Mouse (Mus musculus): ENCODE results near the gene Ap4e1. TPM values are rescaled to one million over a fixed set of nuclear protein-coding genes. Genes with fewer than 3 reads are reported as not detected.

Gene Ap4e1
- polyA plus RNA-seq, 1 experiment from 2014 or later, result 11.9 TPM

DNA sequence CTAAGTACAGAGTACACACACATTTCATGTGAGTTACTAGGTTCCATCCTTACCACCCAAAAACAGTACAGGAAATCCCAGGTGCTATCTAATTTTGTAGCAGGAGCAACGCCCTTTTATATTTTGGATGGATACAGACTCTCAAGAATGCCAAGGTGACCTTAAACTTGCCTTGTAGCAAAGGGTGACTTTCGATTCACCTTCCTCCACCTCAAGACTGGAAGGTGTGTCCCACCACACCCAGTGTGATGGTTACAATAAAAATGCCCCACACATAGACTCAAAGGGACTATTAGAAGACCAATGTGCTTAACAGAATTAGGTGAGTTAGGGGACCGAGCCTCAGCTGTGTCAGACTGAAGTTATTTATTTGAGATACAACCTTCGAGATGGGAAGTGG is 100.5 kb downstream of the Ap4e1 start:
- Histone ChIP-seq H3K36me3 (ENCODE audit: insufficient read depth) (peaks cover 91% of the 10 kb centered on the region), H3K4me3 (ENCODE audit: low read depth, low read length) (no peak overlapping the region), H3K9me3 (ENCODE audit: low read depth, low read length) (no peaks in the 10 kb centered on the region), H3K27ac (ENCODE audit: low read depth) (no peak overlapping the region), H3K4me2 (no peak overlapping the region), H3K4me1 (ENCODE audit: insufficient read depth) (no peaks in the 10 kb centered on the region), H3K27me3 (ENCODE audit: insufficient read depth, low read length) (no peaks in the 10 kb centered on the region), H3K9ac (no peak overlapping the region)
- no peak for DNase-seq
- TF ChIP-seq CTCF (IDR thresholded peaks at IDR 0.05; ENCODE audit: low read depth), result no peak
- ATAC-seq (ENCODE audit: insufficient read depth), result no peak
- 89% methylated on average over 4 of the region's 4 CpGs for WGBS

Small RNAs within 50 kb of the gene (microRNA-seq; reads per million reads assigned to microRNA genes)
- gene Gm24081 (ENCODE audit: borderline number of aligned reads), result not detected

Other genes starting within 250 kb of the Ap4e1 start
- gene Usp50, start 225.2 kb upstream of the Ap4e1 start, polyA plus RNA-seq (2014; fragmentation: Nextera tagmentation; extraction: Ambion mirVana), result 3.6 and 4.1 TPM in 2 replicates
- 48.0 and 50.8 TPM in 2 replicates for gene Trpm7, start 132.5 kb upstream of the Ap4e1 start, polyA plus RNA-seq (2014; fragmentation: Nextera tagmentation; extraction: Ambion mirVana)
- 42.7 and 46.0 TPM in 2 replicates for gene Sppl2a, start 75.5 kb upstream of the Ap4e1 start, polyA plus RNA-seq (2014; fragmentation: Nextera tagmentation; extraction: Ambion mirVana)
- gene Blvra, start 61.9 kb downstream of the Ap4e1 start, polyA plus RNA-seq (2014; fragmentation: Nextera tagmentation; extraction: Ambion mirVana), result 51.3 and 54.2 TPM in 2 replicates
- gene Ncaph, start 125.2 kb downstream of the Ap4e1 start, polyA plus RNA-seq (2014; fragmentation: Nextera tagmentation; extraction: Ambion mirVana), result 119 and 123 TPM in 2 replicates
- gene Itpripl1, start 134.7 kb downstream of the Ap4e1 start, polyA plus RNA-seq (2014; fragmentation: Nextera tagmentation; extraction: Ambion mirVana), result 25.6 and 26.5 TPM in 2 replicates
- gene 1810024B03Rik, start 199.6 kb downstream of the Ap4e1 start, polyA plus RNA-seq (2014; fragmentation: Nextera tagmentation; extraction: Ambion mirVana), result 1.9 and 2.8 TPM in 2 replicates
- 75.1 TPM in 2 replicates for gene Snrnp200, start 199.7 kb downstream of the Ap4e1 start, polyA plus RNA-seq (2014; fragmentation: Nextera tagmentation; extraction: Ambion mirVana)
- gene Ciao1, start 239.1 kb downstream of the Ap4e1 start, polyA plus RNA-seq (2014; fragmentation: Nextera tagmentation; extraction: Ambion mirVana), result 58.5 and 61.3 TPM in 2 replicates
- 22.0 and 22.6 TPM in 2 replicates for gene Tmem127, start 239.2 kb downstream of the Ap4e1 start, polyA plus RNA-seq (2014; fragmentation: Nextera tagmentation; extraction: Ambion mirVana)